Mouse (Mus musculus) thymus, adult 2 months (tissue): ENCODE data around the gene Riox1.

Source experiments
- CTCF ChIP-seq: fragments of 200-500 bp; IDR thresholded peaks from 2 replicates; pipeline ENCODE4 v1.5.1; 2012; ENCODE audit warnings: mild to moderate bottlenecking, control low read depth, low read length, moderate library complexity, borderline replicate concordance; ENCODE audit not compliant: control insufficient read depth, poor library complexity, insufficient read depth; ENCODE audit errors: extremely low read depth
- POLR2A ChIP-seq: fragments of 200-500 bp; IDR thresholded peaks from 2 replicates; pipeline ENCODE4 v1.6.1; 2012; ENCODE audit warnings: mild to moderate bottlenecking, low read length, control low read depth, moderate library complexity; ENCODE audit not compliant: control insufficient read depth, poor library complexity, insufficient read depth; ENCODE audit errors: extremely low read depth

GRCm38 (mm10) chr12:83914797-83915196, 35.6 kb upstream of the Riox1 start:
- TF ChIP-seq CTCF (no peak), POLR2A (no peak)
